Mouse (Mus musculus) ES-Bruce4 (cell line): Measurements from ENCODE around the gene Sox5. TPM values are rescaled to one million over a fixed set of nuclear protein-coding genes. Genes with fewer than 3 reads are reported as not detected.

Experiments used
- H3K27ac ChIP-seq: 2 replicates; pipeline ENCODE4 v1.5.1; 2012; ENCODE audit warnings: low read length, inconsistent platforms; ENCODE audit not compliant: insufficient read depth
- H3K27me3 ChIP-seq: 2 replicates; pipeline ENCODE4 v1.6.1; 2012; ENCODE audit warnings: mild to moderate bottlenecking, low read length, inconsistent platforms; ENCODE audit not compliant: control insufficient read depth, poor library complexity, insufficient read depth, severe bottlenecking
- H3K36me3 ChIP-seq: 2 replicates; pipeline ENCODE4 v1.6.1; 2012; ENCODE audit warnings: inconsistent platforms, mild to moderate bottlenecking, low read length, moderate library complexity; ENCODE audit not compliant: control insufficient read depth, poor library complexity, insufficient read depth, severe bottlenecking
- H3K4me1 ChIP-seq: one replicate; pipeline ENCODE4 v1.8.1; 2011; ENCODE audit warnings: low read length; ENCODE audit not compliant: control insufficient read depth, insufficient read depth
- H3K4me3 ChIP-seq: 2 replicates; pipeline ENCODE4 v1.5.1; 2011; ENCODE audit warnings: low read depth, mild to moderate bottlenecking, low read length
- H3K9ac ChIP-seq: 2 replicates; pipeline ENCODE4 v1.6.1; 2012; ENCODE audit warnings: low read depth, mild to moderate bottlenecking, inconsistent platforms; ENCODE audit not compliant: poor library complexity, severe bottlenecking
- H3K9me3 ChIP-seq: replicated peaks from 2 replicates; pipeline ENCODE4 v1.6.1; 2012; ENCODE audit warnings: mild to moderate bottlenecking, low read length, inconsistent platforms; ENCODE audit not compliant: control insufficient read depth, poor library complexity, insufficient read depth, severe bottlenecking
- CTCF ChIP-seq: IDR thresholded peaks from one replicate; pipeline ENCODE4 v1.8.1; 2011; ENCODE audit warnings: low read depth, low read length
- EP300 ChIP-seq: IDR thresholded peaks from 2 replicates; pipeline ENCODE4 v1.6.1; 2011; ENCODE audit warnings: low read depth, low read length; ENCODE audit not compliant: insufficient read depth
- POLR2A ChIP-seq: IDR thresholded peaks from one replicate; pipeline ENCODE4 v1.8.1; 2011; ENCODE audit warnings: low read length; ENCODE audit not compliant: insufficient read depth
- polyA plus RNA-seq: library from polyadenylated mRNA; stranded (reverse); fragments of >200 nt; gene quantifications from 2 replicates; pipeline ENCODE4 v1.2.4, GENCODE M21; 2011; ENCODE audit warnings: low read depth; ENCODE audit not compliant: missing spikeins, insufficient read depth, insufficient read length

Gene Sox5
- polyA plus RNA-seq, 1 experiment: not detected

DNA sequence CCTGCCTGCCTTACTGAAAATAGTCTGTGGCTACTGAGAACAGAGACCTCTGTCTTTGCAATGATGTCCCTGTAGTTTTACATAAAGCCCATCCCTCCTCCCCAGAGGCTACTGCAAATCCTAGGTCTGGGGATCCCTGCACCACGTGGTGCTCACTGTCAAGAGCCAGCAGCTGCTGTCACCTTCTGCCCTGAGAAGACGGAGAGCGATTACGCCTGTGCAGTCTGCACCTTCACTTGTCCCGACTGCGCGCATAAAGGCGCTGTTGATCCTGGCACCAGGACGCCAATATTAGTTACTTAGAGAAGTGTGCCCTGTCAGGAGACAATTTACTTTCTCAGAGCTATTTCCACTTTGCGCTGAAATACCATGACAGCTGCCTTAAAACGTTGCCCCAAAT, 258.3 kb downstream of the Sox5 start:
- TF ChIP-seq POLR2A (no peak), CTCF (no peak), EP300 (no peak)
- Histone ChIP-seq H3K27me3 (no peaks in the 10 kb centered on the region), H3K36me3 (no peaks in the 10 kb centered on the region), H3K9me3 (no peaks in the 10 kb centered on the region), H3K4me3 (no peak overlapping the region), H3K27ac (no peak overlapping the region), H3K9ac (no peak overlapping the region), H3K4me1 (no peaks in the 10 kb centered on the region)

GRCm38 (mm10) chr6:144518811-144519210, 263.0 kb downstream of the Sox5 start:
- H3K4me1 ChIP-seq: no peaks in the 10 kb centered on the region
- no peak overlapping the region for H3K27ac ChIP-seq
- H3K4me3 ChIP-seq: no peak overlapping the region
- no peaks in the 10 kb centered on the region for H3K9me3 ChIP-seq
- TF ChIP-seq POLR2A: no peak
- TF ChIP-seq EP300: no peak
- TF ChIP-seq CTCF: no peak
- no peaks in the 10 kb centered on the region for H3K27me3 ChIP-seq
- H3K36me3 ChIP-seq: no peaks in the 10 kb centered on the region
- H3K9ac ChIP-seq: no peak overlapping the region

- H3K4me3 ChIP-seq: no peak overlapping the region
- no peak overlapping the region for H3K9ac ChIP-seq
- no peaks in the 10 kb centered on the region for H3K36me3 ChIP-seq
- no peaks in the 10 kb centered on the region for H3K9me3 ChIP-seq
- H3K4me1 ChIP-seq: no peaks in the 10 kb centered on the region
- no peaks in the 10 kb centered on the region for H3K27me3 ChIP-seq
- no peak overlapping the region for H3K27ac ChIP-seq
- TF ChIP-seq CTCF: no peak
- TF ChIP-seq EP300: no peak
- TF ChIP-seq POLR2A: no peak
Observed at GRCm38 (mm10) chr6:144515905-144516304, 265.9 kb downstream of the Sox5 start.

DNA sequence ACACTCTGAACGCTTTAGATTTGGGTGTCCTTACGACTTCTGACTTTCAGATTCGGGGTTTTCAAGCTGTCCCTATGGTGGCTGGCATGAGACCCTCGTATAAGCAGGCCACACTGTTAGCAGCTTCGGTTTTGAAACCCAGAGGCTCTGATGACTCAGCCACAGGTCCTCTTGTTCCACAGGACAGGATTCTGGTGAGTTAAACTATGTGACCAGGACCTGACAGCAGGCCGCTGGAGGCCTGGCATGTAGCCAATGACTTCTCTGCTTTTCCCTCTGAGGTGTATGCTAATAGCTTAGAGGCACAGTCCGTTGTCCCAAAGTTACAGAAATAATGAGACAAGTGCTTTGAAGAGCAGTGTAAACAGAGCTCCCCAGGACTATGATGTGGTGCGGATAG, 268.0 kb downstream of the Sox5 start:
- H3K4me1 ChIP-seq: no peaks in the 10 kb centered on the region
- TF ChIP-seq CTCF (no peak), POLR2A (no peak), EP300 (no peak)
- no peaks in the 10 kb centered on the region for H3K36me3 ChIP-seq
- no peaks in the 10 kb centered on the region for H3K9me3 ChIP-seq
- no peak overlapping the region for H3K27ac ChIP-seq
- H3K27me3 ChIP-seq: no peaks in the 10 kb centered on the region
- H3K4me3 ChIP-seq: no peak overlapping the region
- H3K9ac ChIP-seq: no peak overlapping the region

GRCm38 (mm10) chr6:144511925-144512324, 269.9 kb downstream of the Sox5 start:
- Histone ChIP-seq H3K4me3 (no peak overlapping the region), H3K4me1 (no peaks in the 10 kb centered on the region), H3K27ac (no peak overlapping the region), H3K9me3 (no peaks in the 10 kb centered on the region), H3K36me3 (no peaks in the 10 kb centered on the region), H3K9ac (no peak overlapping the region), H3K27me3 (no peaks in the 10 kb centered on the region)
- TF ChIP-seq EP300 (no peak), POLR2A (no peak), CTCF (no peak)

DNA sequence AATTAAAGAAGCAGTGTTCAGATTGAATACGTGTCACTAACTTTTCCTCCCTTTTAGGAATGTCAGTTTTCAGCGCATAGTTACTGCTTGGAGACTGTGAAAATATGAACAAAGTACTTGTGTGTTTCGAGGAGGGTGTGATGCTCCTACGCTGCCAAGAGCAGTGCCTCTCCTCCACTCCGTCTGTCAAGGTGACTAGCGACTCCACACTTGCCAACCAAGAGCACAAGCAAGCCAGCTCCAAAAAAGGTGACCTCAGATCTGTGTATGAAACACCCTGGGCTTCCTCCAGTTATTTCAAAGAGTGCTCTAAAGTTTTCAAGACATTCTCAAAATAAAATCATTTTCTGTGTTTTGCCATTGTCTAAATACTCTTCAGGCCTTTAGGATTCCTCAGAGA, 271.6 kb downstream of the Sox5 start:
- TF ChIP-seq EP300 (no peak), CTCF (no peak), POLR2A (no peak)
- no peak overlapping the region for H3K9ac ChIP-seq
- H3K36me3 ChIP-seq: no peaks in the 10 kb centered on the region
- no peak overlapping the region for H3K4me3 ChIP-seq
- no peaks in the 10 kb centered on the region for H3K9me3 ChIP-seq
- no peaks in the 10 kb centered on the region for H3K27me3 ChIP-seq
- no peak overlapping the region for H3K27ac ChIP-seq
- no peaks in the 10 kb centered on the region for H3K4me1 ChIP-seq

GRCm38 (mm10) chr6:144504197-144504551, 277.6 kb downstream of the Sox5 start:
- H3K4me3 ChIP-seq: no peak overlapping the region
- H3K27me3 ChIP-seq: no peaks in the 10 kb centered on the region
- no peak for TF ChIP-seq POLR2A
- TF ChIP-seq CTCF: no peak
- no peak for TF ChIP-seq EP300
- H3K27ac ChIP-seq: no peak overlapping the region
- no peaks in the 10 kb centered on the region for H3K36me3 ChIP-seq
- no peaks in the 10 kb centered on the region for H3K4me1 ChIP-seq
- H3K9ac ChIP-seq: no peak overlapping the region
- no peaks in the 10 kb centered on the region for H3K9me3 ChIP-seq
